Mouse (Mus musculus) ES-E14 (cell line): ENCODE data around the gene Slit1. TPM values are rescaled to one million over a fixed set of nuclear protein-coding genes. Genes with fewer than 3 reads are reported as not detected.

Experiments used
- DNase-seq: peaks from one replicate; pipeline ENCODE4 v3.0.0-alpha.2; 2013; ENCODE audit warnings: low read depth, low spot score
- H3K27ac ChIP-seq: 2 replicates; pipeline ENCODE4 v1.5.1; 2012; ENCODE audit warnings: low read depth, mild to moderate bottlenecking, low read length, moderate library complexity, mixed read lengths; ENCODE audit not compliant: poor library complexity, insufficient read depth, severe bottlenecking
- H3K36me3 ChIP-seq: 2 replicates; pipeline ENCODE4 v1.6.1; 2012; ENCODE audit warnings: mild to moderate bottlenecking, low read length, moderate library complexity, mixed read lengths; ENCODE audit not compliant: control insufficient read depth, poor library complexity, insufficient read depth, severe bottlenecking
- H3K4me1 ChIP-seq, 2 experiments: fragments of 150-350 bp in 1 of 2; sonication (generic) in 1 of 2; 2 replicates each; pipeline ENCODE4 v1.6.1; 2012; ENCODE audit warnings: low read length in 2 of 2, mild to moderate bottlenecking in 1 of 2, mixed read lengths in 1 of 2; ENCODE audit not compliant: control insufficient read depth in 2 of 2, insufficient read depth in 2 of 2, poor library complexity in 1 of 2
- H3K4me3 ChIP-seq, 2 experiments: fragments of 150-350 bp in 1 of 2; sonication (generic) in 1 of 2; 2 replicates each; pipeline ENCODE4 v1.5.1; 2012; ENCODE audit warnings: low read length in 2 of 2, low read depth in 1 of 2, mild to moderate bottlenecking in 1 of 2, mixed read lengths in 1 of 2; ENCODE audit not compliant: insufficient read depth in 1 of 2, poor library complexity in 1 of 2, severe bottlenecking in 1 of 2
- H3K9ac ChIP-seq: 2 replicates; pipeline ENCODE4 v1.6.1; 2012; ENCODE audit warnings: low read depth, mild to moderate bottlenecking, low read length, mixed read lengths; ENCODE audit not compliant: poor library complexity, insufficient read depth, severe bottlenecking
- H3K9me3 ChIP-seq: fragments of 150-350 bp; sonication (generic); 2 replicates; pipeline ENCODE4 v1.6.1; 2012; ENCODE audit warnings: low read depth, mild to moderate bottlenecking, low read length; ENCODE audit not compliant: control insufficient read depth, insufficient read depth
- CHD2 ChIP-seq: IDR thresholded peaks from 2 replicates; pipeline ENCODE4 v1.6.1; 2014; ENCODE audit warnings: mild to moderate bottlenecking, low read depth, low read length, inconsistent platforms
- HCFC1 ChIP-seq: IDR thresholded peaks from 2 replicates; pipeline ENCODE4 v1.6.1; 2012; ENCODE audit warnings: low read length, inconsistent platforms, borderline replicate concordance; ENCODE audit not compliant: insufficient read depth
- MAFK ChIP-seq: IDR thresholded peaks from 2 replicates; pipeline ENCODE4 v1.6.1; 2014; ENCODE audit warnings: mild to moderate bottlenecking, low read depth, low read length, inconsistent platforms; ENCODE audit not compliant: insufficient read depth
- ZC3H11A ChIP-seq: IDR thresholded peaks from 2 replicates; pipeline ENCODE4 v1.6.1; 2012; ENCODE audit warnings: low read depth, mild to moderate bottlenecking, inconsistent platforms, low read length, borderline replicate concordance
- ZNF384 ChIP-seq: IDR thresholded peaks from 2 replicates; pipeline ENCODE4 v1.6.1; 2012; ENCODE audit warnings: low read depth, low read length, inconsistent platforms
- in situ Hi-C, 2 experiments: fragments of 600-800 bp; cut with MboI; formaldehyde crosslinking; loops; one replicate each; pipeline ENCODE4 v1.15.1; 2025; ENCODE audit warnings: low sequenced_read_pairs in 2 of 2, inconsistent platforms in 1 of 2; ENCODE audit not compliant: unreplicated experiment in 2 of 2
- total RNA-seq: library from RNA; depleted of rRNA; stranded (reverse); fragments of 300-350 nt; gene quantifications from 2 replicates; pipeline ENCODE4 v1.2.3, GENCODE M21; 2012

The Slit1 gene
- total RNA-seq, 1 experiment = 1.4 TPM

DNA sequence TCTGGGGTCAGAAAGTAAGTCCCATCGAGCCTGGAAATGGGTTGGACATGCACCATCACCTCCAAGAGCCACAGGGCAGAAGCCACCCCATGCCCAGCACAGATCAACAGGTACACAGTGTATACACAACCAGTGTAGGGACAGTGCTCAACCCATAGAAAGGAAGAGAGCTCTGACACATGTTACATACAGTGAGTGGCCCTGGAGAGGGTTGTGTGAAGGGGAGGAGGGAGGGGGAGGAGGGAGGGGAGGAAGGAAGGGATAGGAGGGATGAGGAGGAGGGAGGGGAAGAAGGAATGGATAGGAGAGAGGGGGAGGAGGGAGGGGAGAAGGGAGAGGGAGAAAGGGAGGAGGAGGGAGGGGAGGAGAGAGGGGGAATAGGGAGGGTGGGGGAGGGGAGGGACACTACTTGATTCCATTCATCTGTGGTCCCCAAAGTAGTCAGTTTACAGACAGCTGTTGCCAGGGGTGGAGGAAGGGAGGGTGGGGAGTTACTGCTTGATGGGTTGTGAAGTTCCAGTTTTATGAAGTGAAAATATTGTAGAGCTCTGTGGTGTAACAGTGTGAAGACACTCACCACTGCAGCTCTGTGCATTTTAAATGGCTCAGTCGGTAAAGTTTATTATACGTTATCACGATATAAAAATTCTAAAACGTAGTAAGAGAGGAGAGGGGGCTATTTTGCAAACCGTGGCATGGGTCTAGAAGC lies 45.5 kb downstream of the Slit1 start:
- H3K27ac ChIP-seq = no peak overlapping the region
- TF ChIP-seq ZNF384 = no peak
- H3K4me1 ChIP-seq = no peaks in the 10 kb centered on the region
- H3K4me3 ChIP-seq = no peak overlapping the region
- no peaks in the 10 kb centered on the region for H3K9me3 ChIP-seq
- H3K9ac ChIP-seq = no peak overlapping the region
- in situ Hi-C loops = no loop called here
- no peaks in the 10 kb centered on the region for H3K36me3 ChIP-seq
- no peak for DNase-seq

DNA sequence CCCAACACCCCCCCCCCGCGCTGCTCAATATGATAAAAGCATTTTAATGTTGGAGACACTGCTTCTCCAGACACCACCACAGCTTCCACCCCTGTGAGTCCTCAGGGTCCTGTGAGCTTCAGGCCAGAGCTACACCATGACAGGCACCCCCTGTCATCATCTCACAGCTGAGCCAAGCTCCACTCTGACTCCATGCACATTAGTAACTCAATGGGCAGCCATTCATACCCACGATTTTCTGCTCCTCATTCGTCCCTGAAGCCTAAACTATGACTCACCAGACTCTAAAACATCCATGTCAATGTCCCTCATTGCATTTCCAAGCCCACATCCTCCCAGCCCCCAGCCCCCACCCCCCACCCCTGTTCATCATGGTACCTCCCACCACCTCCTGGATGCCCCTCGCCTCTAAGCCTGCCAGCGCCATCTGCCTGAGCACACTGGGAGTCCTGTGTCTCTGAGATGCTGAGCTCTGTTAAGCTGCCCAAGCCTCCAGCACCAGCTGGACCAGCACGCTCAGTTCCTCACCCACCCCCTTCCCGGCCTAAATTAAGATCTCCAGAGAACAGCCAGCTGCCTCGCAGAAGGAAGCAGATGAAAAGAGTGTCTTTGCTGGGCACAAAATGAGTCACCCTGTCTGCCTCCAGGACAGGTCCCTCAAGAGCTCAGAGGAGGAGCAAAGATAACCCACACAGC lies 46.2 kb downstream of the Slit1 start:
- Histone ChIP-seq H3K4me3 (no peak overlapping the region), H3K36me3 (no peaks in the 10 kb centered on the region), H3K9ac (no peak overlapping the region), H3K27ac (no peak overlapping the region), H3K4me1 (no peaks in the 10 kb centered on the region), H3K9me3 (no peaks in the 10 kb centered on the region)
- TF ChIP-seq MAFK = no peak
- DNase-seq = no peak
- in situ Hi-C loops = no loop called here

DNA sequence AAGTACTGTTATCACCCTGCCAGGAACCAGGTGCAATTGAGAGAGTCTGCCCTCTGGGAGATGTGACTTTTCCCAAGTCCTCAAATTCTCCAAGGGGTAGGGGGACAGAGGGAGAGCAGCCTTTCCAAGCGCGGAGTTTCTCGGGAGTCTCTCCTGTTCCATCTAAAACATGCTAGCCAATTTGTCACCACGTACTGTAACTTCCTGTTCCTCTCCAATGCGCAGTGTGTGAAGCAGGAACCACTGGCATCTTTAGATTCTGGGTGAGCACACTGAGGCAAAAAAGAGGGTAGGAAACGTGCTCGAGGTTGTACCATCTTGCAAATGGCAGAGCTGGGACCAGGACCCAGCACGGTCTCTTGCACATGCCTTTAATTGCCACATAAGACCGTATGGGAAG lies 47.0 kb downstream of the Slit1 start:
- Histone ChIP-seq H3K9ac (no peak overlapping the region), H3K27ac (no peak overlapping the region), H3K9me3 (no peaks in the 10 kb centered on the region), H3K4me3 (no peak overlapping the region), H3K4me1 (no peaks in the 10 kb centered on the region), H3K36me3 (no peaks in the 10 kb centered on the region)
- DNase-seq = no peak
- TF ChIP-seq ZNF384 (no peak), MAFK (no peak), HCFC1 (no peak), ZC3H11A (no peak), CHD2 (no peak)
- in situ Hi-C loops = no loop called here

DNA sequence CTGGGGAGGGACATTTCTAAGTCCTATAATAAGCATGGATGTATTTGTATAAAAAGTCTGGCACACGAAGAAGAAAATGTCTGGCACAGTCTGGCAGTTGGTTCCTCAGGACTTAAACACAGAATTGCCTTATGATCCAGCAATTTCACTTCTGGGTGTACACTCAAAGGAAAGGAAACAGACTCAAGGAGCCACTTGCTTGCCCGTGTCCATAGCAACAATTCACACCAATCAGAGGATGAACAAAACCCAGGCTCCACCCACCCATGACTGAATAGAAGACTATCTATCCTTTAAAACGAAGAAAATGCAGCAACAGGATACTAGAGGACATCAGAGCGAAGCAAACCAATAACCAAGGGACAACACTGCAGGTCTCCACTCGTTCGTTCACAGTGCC lies 48.4 kb downstream of the Slit1 start:
- TF ChIP-seq ZC3H11A (no peak), MAFK (no peak), HCFC1 (no peak), ZNF384 (no peak), CHD2 (no peak)
- in situ Hi-C loops = no loop called here
- no peak overlapping the region for H3K27ac ChIP-seq
- no peak for DNase-seq
- H3K4me3 ChIP-seq = no peak overlapping the region
- no peak overlapping the region for H3K9ac ChIP-seq
- no peaks in the 10 kb centered on the region for H3K36me3 ChIP-seq
- H3K4me1 ChIP-seq = no peaks in the 10 kb centered on the region
- H3K9me3 ChIP-seq = no peaks in the 10 kb centered on the region

DNA sequence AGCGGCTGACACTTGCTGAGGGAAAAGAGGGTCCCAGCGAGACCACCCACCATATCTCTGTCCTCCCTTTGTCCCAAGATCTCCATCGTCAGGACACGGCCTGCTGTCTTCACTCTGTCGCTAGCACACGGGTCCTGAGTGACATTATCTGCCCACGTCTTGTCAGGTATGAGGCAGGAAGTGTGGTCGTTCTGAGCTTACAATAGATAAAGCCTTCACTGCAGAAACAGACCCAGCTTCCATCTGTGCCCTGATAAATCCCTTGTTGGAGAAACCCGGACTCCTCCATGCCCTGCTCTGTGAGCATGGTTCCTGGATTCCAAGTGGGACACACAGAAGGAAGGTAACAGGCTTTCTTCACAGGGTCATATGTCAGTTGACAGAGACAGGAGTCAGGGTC lies 48.9 kb downstream of the Slit1 start:
- H3K4me3 ChIP-seq = no peak overlapping the region
- H3K27ac ChIP-seq = no peak overlapping the region
- no peak overlapping the region for H3K9ac ChIP-seq
- in situ Hi-C loops = no loop called here
- H3K9me3 ChIP-seq = no peaks in the 10 kb centered on the region
- no peaks in the 10 kb centered on the region for H3K4me1 ChIP-seq
- H3K36me3 ChIP-seq = no peaks in the 10 kb centered on the region
- DNase-seq = no peak
- TF ChIP-seq HCFC1 (no peak), ZNF384 (no peak), CHD2 (no peak), MAFK (no peak), ZC3H11A (no peak)
